Mouse (Mus musculus): Measurements from ENCODE around the gene Olfr340. TPM values are rescaled to one million over a fixed set of nuclear protein-coding genes. Genes with fewer than 3 reads are reported as not detected.

Olfr340 gene
- not detected in 2 replicates for polyA plus RNA-seq (2012; rRNA removed)

GRCm38 (mm10) chr2:36452287-36452686 lies at the start of gene Olfr340:
Gene Olfr340, plus strand, starts transcription at chr2:36452587.

GRCm38 (mm10) chr2:36418647-36419046 lies 33.7 kb upstream of the Olfr340 start, which contains the start of gene Olfr339:
Gene Olfr339, plus strand, starts transcription at chr2:36418947.

GRCm38 (mm10) chr2:36482368-36482767 lies 30.0 kb downstream of the Olfr340 start, which contains the start of gene Olfr341:
Gene Olfr341, minus strand, starts transcription at chr2:36482468.

Other genes with a start within 250 kb of the Olfr340 start
- gene Ptgs1, start 222.2 kb upstream of the Olfr340 start, polyA plus RNA-seq (2012; rRNA removed) = 2.5 and 4.7 TPM in 2 replicates
- gene Olfr338, start 79.1 kb upstream of the Olfr340 start, polyA plus RNA-seq (2012; rRNA removed) = not detected in 2 replicates
- not detected in 2 replicates for gene Olfr339, start 33.6 kb upstream of the Olfr340 start, polyA plus RNA-seq (2012; rRNA removed)
- gene Olfr341, start 29.9 kb downstream of the Olfr340 start, polyA plus RNA-seq (2012; rRNA removed) = not detected in 2 replicates
- gene Olfr342, start 72.4 kb downstream of the Olfr340 start, polyA plus RNA-seq (2012; rRNA removed) = not detected in 2 replicates
- 0.01 TPM in 1 of 2 replicates, not detected in the other for gene Olfr344, start 114.1 kb downstream of the Olfr340 start, polyA plus RNA-seq (2012; rRNA removed)
- not detected in 2 replicates for gene Olfr345, start 187.5 kb downstream of the Olfr340 start, polyA plus RNA-seq (2012; rRNA removed)
- not detected in 2 replicates for gene Olfr346, start 233.2 kb downstream of the Olfr340 start, polyA plus RNA-seq (2012; rRNA removed)

Measured in central nervous system, embryonic 14 days (tissue).